Mouse (Mus musculus): ENCODE data around the gene Zfp526. TPM values are rescaled to one million over a fixed set of nuclear protein-coding genes. Genes with fewer than 3 reads are reported as not detected.

Zfp526 gene
- polyA plus RNA-seq, 1 experiment from 2014 or later = 3.1 TPM

Small RNAs within 50 kb of the gene (microRNA-seq; reads per million reads assigned to microRNA genes)
- gene Mir7048 (ENCODE audit: borderline number of aligned reads) = not detected

Other genes with a start within 250 kb of the Zfp526 start
- 220 and 236 TPM in 2 replicates for gene Rabac1, start 248.7 kb upstream of the Zfp526 start, polyA plus RNA-seq (2015; fragmentation: Nextera tagmentation; extraction: Ambion mirVana)
- 1.7 TPM in 2 replicates for gene Atp1a3, start 215.5 kb upstream of the Zfp526 start, polyA plus RNA-seq (2015; fragmentation: Nextera tagmentation; extraction: Ambion mirVana)
- gene Grik5, start 149.1 kb upstream of the Zfp526 start, polyA plus RNA-seq (2015; fragmentation: Nextera tagmentation; extraction: Ambion mirVana) = 0.80 and 1.2 TPM in 2 replicates
- gene Zfp574, start 148.9 kb upstream of the Zfp526 start, polyA plus RNA-seq (2015; fragmentation: Nextera tagmentation; extraction: Ambion mirVana) = 18.1 and 20.8 TPM in 2 replicates
- 1.5 and 1.9 TPM in 2 replicates for gene Pou2f2, start 41.7 kb upstream of the Zfp526 start, polyA plus RNA-seq (2015; fragmentation: Nextera tagmentation; extraction: Ambion mirVana)
- gene Dedd2, start 810 bp upstream of the Zfp526 start, polyA plus RNA-seq (2015; fragmentation: Nextera tagmentation; extraction: Ambion mirVana) = 28.4 and 32.8 TPM in 2 replicates
- 16.7 and 17.5 TPM in 2 replicates for gene Gsk3a, start 16.4 kb downstream of the Zfp526 start, polyA plus RNA-seq (2015; fragmentation: Nextera tagmentation; extraction: Ambion mirVana)
- gene Erf, start 29.3 kb downstream of the Zfp526 start, polyA plus RNA-seq (2015; fragmentation: Nextera tagmentation; extraction: Ambion mirVana) = 4.5 and 6.4 TPM in 2 replicates
- 28.4 and 37.2 TPM in 2 replicates for gene Cic, start 46.3 kb downstream of the Zfp526 start, polyA plus RNA-seq (2015; fragmentation: Nextera tagmentation; extraction: Ambion mirVana)
- gene Pafah1b3, start 76.6 kb downstream of the Zfp526 start, polyA plus RNA-seq (2015; fragmentation: Nextera tagmentation; extraction: Ambion mirVana) = 142 TPM in 2 replicates
- gene Prr19, start 80.0 kb downstream of the Zfp526 start, polyA plus RNA-seq (2015; fragmentation: Nextera tagmentation; extraction: Ambion mirVana) = 0.22 and 0.23 TPM in 2 replicates
- not detected in 2 replicates for gene Tmem145, start 84.7 kb downstream of the Zfp526 start, polyA plus RNA-seq (2015; fragmentation: Nextera tagmentation; extraction: Ambion mirVana)
- 1.9 and 2.0 TPM in 2 replicates for gene Megf8, start 95.7 kb downstream of the Zfp526 start, polyA plus RNA-seq (2015; fragmentation: Nextera tagmentation; extraction: Ambion mirVana)
- gene Cnfn, start 148.3 kb downstream of the Zfp526 start, polyA plus RNA-seq (2015; fragmentation: Nextera tagmentation; extraction: Ambion mirVana) = 4.1 and 11.4 TPM in 2 replicates
- 7.5 and 8.4 TPM in 2 replicates for gene Lipe, start 177.3 kb downstream of the Zfp526 start, polyA plus RNA-seq (2015; fragmentation: Nextera tagmentation; extraction: Ambion mirVana)
- 1.0 and 2.0 TPM in 2 replicates for gene Cxcl17, start 191.5 kb downstream of the Zfp526 start, polyA plus RNA-seq (2015; fragmentation: Nextera tagmentation; extraction: Ambion mirVana)

Measured in thymus, postnatal 0 days (tissue).